Mouse (Mus musculus) embryonic facial prominence, embryonic 14.5 days (tissue): ENCODE data around the gene M1ap. TPM values are rescaled to one million over a fixed set of nuclear protein-coding genes. Genes with fewer than 3 reads are reported as not detected.

Experiments used
- ATAC-seq: fragments of 200-750 bp; cut with Nextera tagmentation; 2 replicates; pipeline ENCODE4 v1.8.0; 2017; ENCODE audit warnings: low read depth, moderate number of reproducible peaks, moderate TSS enrichment
- DNase-seq: peaks from one replicate; pipeline ENCODE4 v3.0.0-alpha.2; 2015; ENCODE audit warnings: low spot score
- H3K27ac ChIP-seq: fragments of 300-500 bp; sonication (generic); replicated peaks from 2 replicates; pipeline ENCODE4 v1.5.1; 2014; ENCODE audit warnings: low read depth, mild to moderate bottlenecking, low read length, moderate library complexity
- H3K27me3 ChIP-seq: fragments of 300-500 bp; sonication (generic); replicated peaks from 2 replicates; pipeline ENCODE4 v1.6.1; 2014; ENCODE audit warnings: low read length; ENCODE audit not compliant: control insufficient read depth, insufficient read depth
- H3K36me3 ChIP-seq: fragments of 300-500 bp; sonication (generic); 2 replicates; pipeline ENCODE4 v1.6.1; 2014; ENCODE audit warnings: low read length, mixed read lengths; ENCODE audit not compliant: control insufficient read depth, insufficient read depth
- H3K4me1 ChIP-seq: fragments of 300-500 bp; sonication (generic); 2 replicates; pipeline ENCODE4 v1.6.1; 2014; ENCODE audit warnings: antibody characterized with exemption, low read length; ENCODE audit not compliant: control insufficient read depth, insufficient read depth
- H3K4me2 ChIP-seq: fragments of 300-500 bp; sonication (generic); 2 replicates; pipeline ENCODE4 v1.6.1; 2014; ENCODE audit warnings: low read depth, mild to moderate bottlenecking, low read length, moderate library complexity, mixed read lengths
- H3K4me3 ChIP-seq: fragments of 300-500 bp; sonication (generic); 2 replicates; pipeline ENCODE4 v1.5.1; 2014; ENCODE audit warnings: low read depth, mild to moderate bottlenecking, low read length
- H3K9ac ChIP-seq: fragments of 300-500 bp; sonication (generic); 2 replicates; pipeline ENCODE4 v1.6.1; 2014; ENCODE audit warnings: low read depth, mild to moderate bottlenecking, low read length, moderate library complexity, mixed read lengths
- H3K9me3 ChIP-seq: fragments of 300-500 bp; sonication (generic); 2 replicates; pipeline ENCODE4 v1.6.1; 2016; ENCODE audit warnings: low read length; ENCODE audit not compliant: control insufficient read depth
- WGBS: fragments of 180-500 bp; shearing (Covaris S2); extraction: QIAGEN DNeasy Blood & Tissue Kit; methylation state at CpG from one replicate; pipeline ENCODE4 v1.1.7; 2014; 5-methylcytosine and 5-hydroxymethylcytosine counted together
- microRNA-seq: library from miRNA; unstranded; fragments of <30 nt; microRNA quantifications from one replicate; pipeline ENCODE4, GENCODE M21; 2016; ENCODE audit warnings: borderline number of aligned reads
- polyA plus RNA-seq: library from polyadenylated mRNA; unstranded; fragments of >200 nt; fragmentation: Nextera tagmentation; extraction: Ambion mirVana; gene quantifications from 2 replicates; pipeline ENCODE4 v1.2.1, GENCODE M21; 2014

M1ap gene
- polyA plus RNA-seq, 1 experiment from 2014 or later, result 0.65 TPM

- H3K36me3 ChIP-seq, result no peaks in the 10 kb centered on the region
- DNase-seq (no peak), ATAC-seq (no peak)
- H3K4me2 ChIP-seq, result peak within 1 kb of the TSS; percentile 42
- H3K4me3 ChIP-seq, result peak within 1 kb of the TSS; percentile 25
- H3K27me3 ChIP-seq, result peaks cover 96% of the 10 kb centered on the region
- no peak within 1 kb of the TSS for H3K27ac ChIP-seq
- peak within 1 kb of the TSS; percentile 1; the same call in 1 of the 2 replicates for H3K9ac ChIP-seq
- H3K9me3 ChIP-seq, result no peaks in the 10 kb centered on the region
- WGBS, result 0% methylated on average over 3 of the region's 10 CpGs
- peaks cover 5% of the 10 kb centered on the region for H3K4me1 ChIP-seq
These were observed 123.4 kb downstream of the M1ap start, which contains the start of gene Tlx2 for GRCm38 (mm10) chr6:83070247-83070310. Gene Tlx2, minus strand, starts transcription at chr6:83070293.

GRCm38 (mm10) chr6:83070311-83071219, 123.9 kb downstream of the M1ap start:
- no peak overlapping the region for H3K27ac ChIP-seq
- no peak for DNase-seq
- peak overlapping the region; percentile 42 for H3K4me2 ChIP-seq
- 0 out of 2 replicates have a peak overlapping the region, but pooled peaks have one; percentile 1 for H3K9ac ChIP-seq
- H3K4me3 ChIP-seq, result peak overlapping the region; percentile 25
- H3K27me3 ChIP-seq, result peaks cover 96% of the 10 kb centered on the region
- no peak for ATAC-seq
- H3K4me1 ChIP-seq, result peaks cover 5% of the 10 kb centered on the region
- WGBS, result 2% methylated on average over 37 of the region's 58 CpGs
- H3K9me3 ChIP-seq, result no peaks in the 10 kb centered on the region
- H3K36me3 ChIP-seq, result no peaks in the 10 kb centered on the region

- WGBS, result 0% methylated on average over 14 of the region's 24 CpGs
- peak; percentile 41; the same call in 1 of the 2 replicates for ATAC-seq
- Histone ChIP-seq H3K36me3 (no peaks in the 10 kb centered on the region), H3K9me3 (no peaks in the 10 kb centered on the region), H3K4me3 (peak overlapping the region; percentile 25), H3K4me1 (peaks cover 5% of the 10 kb centered on the region), H3K27ac (no peak overlapping the region), H3K4me2 (peak overlapping the region; percentile 20; the same call in 1 of the 2 replicates), H3K9ac (no peak overlapping the region), H3K27me3 (peaks cover 95% of the 10 kb centered on the region)
- DNase-seq, result no peak
These were observed 124.5 kb downstream of the M1ap start for GRCm38 (mm10) chr6:83071220-83071619.

GRCm38 (mm10) chr6:83074979-83075378, 128.3 kb downstream of the M1ap start:
- no peak for ATAC-seq
- Histone ChIP-seq H3K4me3 (no peak overlapping the region), H3K27me3 (peaks cover 62% of the 10 kb centered on the region), H3K4me1 (peaks cover 17% of the 10 kb centered on the region), H3K36me3 (no peaks in the 10 kb centered on the region), H3K4me2 (no peak overlapping the region), H3K9ac (no peak overlapping the region), H3K9me3 (no peaks in the 10 kb centered on the region), H3K27ac (no peak overlapping the region)
- no peak for DNase-seq
- 23% methylated on average over 2 of the region's 2 CpGs for WGBS

GRCm38 (mm10) chr6:83077630-83078323, 131.1 kb downstream of the M1ap start, which contains the start of gene Pcgf1:
Gene Pcgf1, plus strand, starts transcription at chr6:83077869.
- no peaks in the 10 kb centered on the region for H3K9me3 ChIP-seq
- peak within 1 kb of the TSS; percentile 79 for H3K9ac ChIP-seq
- ATAC-seq (peak; percentile 74), DNase-seq (peak; percentile 98)
- under 1% methylated on average over 50 of the region's 54 CpGs for WGBS
- peaks cover 40% of the 10 kb centered on the region for H3K27me3 ChIP-seq
- H3K27ac ChIP-seq, result peak within 1 kb of the TSS; percentile 90
- peaks cover 20% of the 10 kb centered on the region for H3K36me3 ChIP-seq
- H3K4me3 ChIP-seq, result peak within 1 kb of the TSS; percentile 72
- H3K4me1 ChIP-seq, result peaks cover 11% of the 10 kb centered on the region
- H3K4me2 ChIP-seq, result peak within 1 kb of the TSS; percentile 96

- peak overlapping the region; percentile 90 for H3K27ac ChIP-seq
- under 1% methylated on average over 40 of the region's 46 CpGs for WGBS
- H3K4me1 ChIP-seq, result peaks cover 11% of the 10 kb centered on the region
- peak overlapping the region; percentile 72 for H3K4me3 ChIP-seq
- H3K36me3 ChIP-seq, result peaks cover 20% of the 10 kb centered on the region
- H3K9me3 ChIP-seq, result no peaks in the 10 kb centered on the region
- H3K27me3 ChIP-seq, result peaks cover 41% of the 10 kb centered on the region
- peak; percentile 94 for ATAC-seq
- H3K4me2 ChIP-seq, result peak overlapping the region; percentile 96
- peak overlapping the region; percentile 79 for H3K9ac ChIP-seq
- DNase-seq, result peak; percentile 98
These were observed 131.7 kb downstream of the M1ap start for GRCm38 (mm10) chr6:83078324-83078858.

Small RNA genes within 50 kb of the gene (microRNA-seq; reads per million reads assigned to microRNA genes)
- gene Mir7040, result not detected

Other genes with a start within 250 kb of the M1ap start
- gene Pole4, start 241.5 kb upstream of the M1ap start, polyA plus RNA-seq, result 94.7 and 96.9 TPM in 2 replicates
- gene Hk2, start 172.4 kb upstream of the M1ap start, polyA plus RNA-seq, result 16.7 and 17.7 TPM in 2 replicates
- gene Sema4f, start 7.1 kb upstream of the M1ap start, polyA plus RNA-seq, result 2.1 and 3.5 TPM in 2 replicates
- gene Dok1, start 86.6 kb downstream of the M1ap start, polyA plus RNA-seq, result 6.7 and 8.7 TPM in 2 replicates
- gene Loxl3, start 87.3 kb downstream of the M1ap start, polyA plus RNA-seq, result 19.7 and 21.4 TPM in 2 replicates
- gene Aup1, start 107.6 kb downstream of the M1ap start, polyA plus RNA-seq, result 118 and 121 TPM in 2 replicates
- gene Htra2, start 108.4 kb downstream of the M1ap start, polyA plus RNA-seq, result 43.0 and 46.3 TPM in 2 replicates
- gene Dqx1, start 110.9 kb downstream of the M1ap start, polyA plus RNA-seq, result 0.65 and 0.67 TPM in 2 replicates
- 2.9 and 3.4 TPM in 2 replicates for gene Tlx2, start 123.4 kb downstream of the M1ap start, polyA plus RNA-seq
- gene Pcgf1, start 131.0 kb downstream of the M1ap start, polyA plus RNA-seq, result 22.6 and 25.8 TPM in 2 replicates
- 0.71 and 0.87 TPM in 2 replicates for gene Lbx2, start 139.5 kb downstream of the M1ap start, polyA plus RNA-seq
- 1.3 and 3.4 TPM in 2 replicates for gene Ccdc142, start 154.7 kb downstream of the M1ap start, polyA plus RNA-seq
- 2.1 TPM in 2 replicates for gene Gm42688, start 154.7 kb downstream of the M1ap start, polyA plus RNA-seq
- gene Mrpl53, start 162.1 kb downstream of the M1ap start, polyA plus RNA-seq, result 136 and 145 TPM in 2 replicates
- 48.7 and 49.3 TPM in 2 replicates for gene Mogs, start 168.6 kb downstream of the M1ap start, polyA plus RNA-seq
- 61.8 and 82.1 TPM in 2 replicates for gene Wbp1, start 174.7 kb downstream of the M1ap start, polyA plus RNA-seq
- gene Ino80b, start 178.5 kb downstream of the M1ap start, polyA plus RNA-seq, result 13.6 and 14.1 TPM in 2 replicates
- 25.8 and 30.4 TPM in 2 replicates for gene Rtkn, start 188.6 kb downstream of the M1ap start, polyA plus RNA-seq
- 5.8 and 7.0 TPM in 2 replicates for gene Wdr54, start 209.5 kb downstream of the M1ap start, polyA plus RNA-seq
- 3.1 and 6.3 TPM in 2 replicates for gene 1700003E16Rik, start 209.5 kb downstream of the M1ap start, polyA plus RNA-seq
- 84.5 and 101 TPM in 2 replicates for gene Dctn1, start 219.0 kb downstream of the M1ap start, polyA plus RNA-seq